Mouse (Mus musculus) erythroblast, embryonic 14.5 days (primary cell): ENCODE data around the gene Klrg1. TPM values are rescaled to one million over a fixed set of nuclear protein-coding genes. Genes with fewer than 3 reads are reported as not detected.

ENCODE experiments used
- H3K27me3 ChIP-seq: 2 replicates; pipeline ENCODE4 v1.6.1; 2012; ENCODE audit warnings: inconsistent platforms; ENCODE audit not compliant: control insufficient read depth
- H3K36me3 ChIP-seq: 2 replicates; pipeline ENCODE4 v1.6.1; 2012; ENCODE audit warnings: mild to moderate bottlenecking, inconsistent platforms; ENCODE audit not compliant: control insufficient read depth
- H3K4me1 ChIP-seq: 2 replicates; pipeline ENCODE4 v1.6.1; 2012; ENCODE audit warnings: inconsistent platforms; ENCODE audit not compliant: control insufficient read depth
- H3K4me3 ChIP-seq: replicated peaks from 2 replicates; pipeline ENCODE3; 2012; ENCODE audit warnings: moderate library complexity, mild to moderate bottlenecking, inconsistent platforms
- H3K9me3 ChIP-seq: 2 replicates; pipeline ENCODE4 v1.6.1; 2012; ENCODE audit warnings: low read length, inconsistent platforms, mixed read lengths; ENCODE audit not compliant: control insufficient read depth
- GATA1 ChIP-seq: IDR thresholded peaks from 2 replicates; pipeline ENCODE4 v1.6.1; 2012; ENCODE audit warnings: low read length, inconsistent platforms, mixed read lengths
- TAL1 ChIP-seq: IDR thresholded peaks from 3 replicates; pipeline ENCODE4 v1.6.1; 2012; ENCODE audit warnings: low read length, inconsistent platforms, mixed read lengths
- polyA plus RNA-seq: library from polyadenylated mRNA; stranded (reverse); fragments of >175 nt; gene quantifications from 2 replicates; pipeline ENCODE4 v1.2.3, GENCODE M21; 2012

Gene Klrg1
- polyA plus RNA-seq: not detected in 2 replicates

GRCm38 (mm10) chr6:122282782-122283181, at the start of gene Klrg1:
TSS of gene Klrg1 (minus strand) at chr6:122282882.
- Histone ChIP-seq H3K4me1 (peaks cover 5% of the 10 kb centered on the region), H3K27me3 (no peaks in the 10 kb centered on the region), H3K36me3 (no peaks in the 10 kb centered on the region), H3K9me3 (no peaks in the 10 kb centered on the region), H3K4me3 (no peak within 1 kb of the TSS)
- TF ChIP-seq GATA1: no peak
- no peak for TF ChIP-seq TAL1

- H3K27me3 ChIP-seq: no peaks in the 10 kb centered on the region
- no peaks in the 10 kb centered on the region for H3K4me1 ChIP-seq
- no peak overlapping the region for H3K4me3 ChIP-seq
- TF ChIP-seq GATA1 (no peak), TAL1 (no peak)
- H3K36me3 ChIP-seq: peaks cover 12% of the 10 kb centered on the region
- H3K9me3 ChIP-seq: no peaks in the 10 kb centered on the region
Measured at GRCm38 (mm10) chr6:122325361-122325975, 42.8 kb upstream of the Klrg1 start.

DNA sequence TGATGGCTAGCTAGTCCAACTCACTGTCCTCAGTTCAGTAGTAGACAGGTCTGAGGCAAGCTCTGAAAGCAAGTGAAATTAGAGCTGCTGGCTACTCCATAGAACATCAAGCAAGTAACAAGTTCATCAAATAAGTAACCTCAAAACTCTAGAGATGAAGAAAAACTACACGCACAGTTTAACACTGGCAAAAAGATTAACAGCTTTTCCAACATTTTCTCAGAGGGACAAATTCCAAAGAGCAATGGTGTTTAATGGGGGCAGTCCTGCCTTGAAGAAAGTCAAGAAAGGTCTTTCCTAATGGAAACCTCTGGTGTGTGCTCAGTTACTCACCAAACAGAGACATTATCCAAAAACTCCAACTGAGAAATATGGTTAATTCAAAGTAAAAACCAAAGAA, 36.0 kb upstream of the Klrg1 start:
- no peak overlapping the region for H3K4me3 ChIP-seq
- H3K4me1 ChIP-seq: no peaks in the 10 kb centered on the region
- no peaks in the 10 kb centered on the region for H3K9me3 ChIP-seq
- H3K36me3 ChIP-seq: peaks cover 73% of the 10 kb centered on the region
- TF ChIP-seq TAL1 (no peak), GATA1 (no peak)
- no peaks in the 10 kb centered on the region for H3K27me3 ChIP-seq

GRCm38 (mm10) chr6:122310187-122310820, 27.6 kb upstream of the Klrg1 start:
- H3K4me3 ChIP-seq: peak overlapping the region; percentile 91
- H3K4me1 ChIP-seq: peaks cover 28% of the 10 kb centered on the region
- TF ChIP-seq GATA1 (no peak), TAL1 (no peak)
- no peaks in the 10 kb centered on the region for H3K27me3 ChIP-seq
- no peaks in the 10 kb centered on the region for H3K9me3 ChIP-seq
- H3K36me3 ChIP-seq: peaks cover 46% of the 10 kb centered on the region

DNA sequence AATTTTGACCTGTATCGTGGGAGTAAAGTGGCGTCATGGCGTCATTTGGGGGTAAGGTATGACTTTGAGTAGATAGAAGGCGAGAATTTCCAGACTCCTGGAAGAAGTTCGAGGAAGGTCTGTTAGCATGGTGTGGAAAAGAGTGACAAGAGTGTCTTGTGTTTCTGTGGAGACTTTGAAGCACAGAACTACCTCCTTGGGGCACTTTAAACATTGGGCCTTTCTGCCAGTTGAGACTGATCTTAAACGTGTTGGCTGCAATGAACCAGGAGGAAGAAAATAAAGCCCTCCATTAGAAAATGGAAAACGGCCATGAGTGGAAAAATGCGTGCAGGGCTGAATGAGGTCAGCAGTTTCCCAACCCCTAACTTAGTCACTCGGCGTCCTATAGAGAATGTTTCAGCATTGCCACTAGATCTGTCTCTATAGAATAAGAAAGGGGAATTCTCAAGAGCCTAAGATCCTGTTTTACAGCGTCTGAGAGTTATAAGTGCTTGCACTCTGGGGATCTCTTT, 26.8 kb upstream of the Klrg1 start:
- Histone ChIP-seq H3K4me1 (peaks cover 28% of the 10 kb centered on the region), H3K36me3 (peaks cover 38% of the 10 kb centered on the region), H3K4me3 (peak overlapping the region; percentile 91), H3K9me3 (no peaks in the 10 kb centered on the region), H3K27me3 (no peaks in the 10 kb centered on the region)
- no peak for TF ChIP-seq GATA1
- TF ChIP-seq TAL1: no peak

- peak within 1 kb of the TSS; percentile 91 for H3K4me3 ChIP-seq
- peaks cover 28% of the 10 kb centered on the region for H3K4me1 ChIP-seq
- TF ChIP-seq GATA1 (no peak), TAL1 (no peak)
- H3K9me3 ChIP-seq: no peaks in the 10 kb centered on the region
- H3K27me3 ChIP-seq: no peaks in the 10 kb centered on the region
- peaks cover 30% of the 10 kb centered on the region for H3K36me3 ChIP-seq
Measured at GRCm38 (mm10) chr6:122308505-122309393, 26.1 kb upstream of the Klrg1 start, which contains the start of gene M6pr. TSS of gene M6pr (plus strand) at chr6:122308720.

DNA sequence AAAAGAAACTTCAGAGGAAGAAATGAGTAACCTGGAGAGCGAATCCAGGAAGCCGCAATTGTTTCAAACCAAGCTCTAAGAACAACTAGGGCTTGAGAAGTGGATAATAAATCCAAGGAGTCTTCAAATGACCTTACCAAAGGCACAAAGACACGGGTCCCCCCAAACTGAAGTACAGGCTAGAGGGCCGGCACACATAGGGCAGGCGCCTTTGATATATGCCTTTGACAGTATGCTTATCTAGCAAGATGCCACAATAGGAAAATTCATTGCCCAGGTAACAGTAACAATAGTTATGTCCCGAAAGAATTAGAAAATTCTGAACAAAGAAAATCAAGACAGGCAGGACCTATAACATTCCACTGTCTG, 25.4 kb upstream of the Klrg1 start:
- H3K9me3 ChIP-seq: no peaks in the 10 kb centered on the region
- H3K4me1 ChIP-seq: peaks cover 28% of the 10 kb centered on the region
- peaks cover 24% of the 10 kb centered on the region for H3K36me3 ChIP-seq
- TF ChIP-seq TAL1 (no peak), GATA1 (no peak)
- peak overlapping the region; percentile 91 for H3K4me3 ChIP-seq
- no peaks in the 10 kb centered on the region for H3K27me3 ChIP-seq

GRCm38 (mm10) chr6:122306707-122307106, 24.0 kb upstream of the Klrg1 start:
- Histone ChIP-seq H3K27me3 (no peaks in the 10 kb centered on the region), H3K4me1 (peaks cover 28% of the 10 kb centered on the region), H3K36me3 (peaks cover 11% of the 10 kb centered on the region), H3K4me3 (no peak overlapping the region), H3K9me3 (no peaks in the 10 kb centered on the region)
- no peak for TF ChIP-seq GATA1
- no peak for TF ChIP-seq TAL1
